Mouse (Mus musculus) lung, postnatal 10 days (tissue): ENCODE measurements around the gene Six6.

Source experiments
- DNase-seq: peaks from one replicate; pipeline ENCODE4 v3.0.0; 2021

The Six6 gene

DNA sequence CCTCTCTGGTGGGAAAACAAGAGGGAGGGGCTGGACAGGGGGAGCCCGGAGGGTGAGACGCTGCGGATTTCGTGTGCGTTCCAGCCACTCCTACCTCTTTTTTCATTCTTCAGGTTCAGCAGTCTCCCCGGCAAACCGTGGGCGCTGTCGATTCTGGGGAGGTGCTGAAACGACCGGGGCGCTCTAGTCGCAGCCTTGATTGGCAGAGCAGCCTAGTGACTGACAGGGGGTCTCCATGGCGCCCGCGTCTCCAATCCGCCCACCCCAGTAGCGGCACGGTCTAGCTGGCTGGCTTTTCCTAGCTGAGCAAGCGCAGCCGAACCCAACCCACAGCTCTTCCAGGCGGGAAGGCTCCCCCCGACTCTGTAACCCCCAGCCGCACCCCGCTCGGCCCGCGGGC is at the start of gene Six6:
Six6 (plus strand) TSS at position 277 of the 400 bp plus-strand sequence.
- DNase-seq = peak; percentile 4

DNA sequence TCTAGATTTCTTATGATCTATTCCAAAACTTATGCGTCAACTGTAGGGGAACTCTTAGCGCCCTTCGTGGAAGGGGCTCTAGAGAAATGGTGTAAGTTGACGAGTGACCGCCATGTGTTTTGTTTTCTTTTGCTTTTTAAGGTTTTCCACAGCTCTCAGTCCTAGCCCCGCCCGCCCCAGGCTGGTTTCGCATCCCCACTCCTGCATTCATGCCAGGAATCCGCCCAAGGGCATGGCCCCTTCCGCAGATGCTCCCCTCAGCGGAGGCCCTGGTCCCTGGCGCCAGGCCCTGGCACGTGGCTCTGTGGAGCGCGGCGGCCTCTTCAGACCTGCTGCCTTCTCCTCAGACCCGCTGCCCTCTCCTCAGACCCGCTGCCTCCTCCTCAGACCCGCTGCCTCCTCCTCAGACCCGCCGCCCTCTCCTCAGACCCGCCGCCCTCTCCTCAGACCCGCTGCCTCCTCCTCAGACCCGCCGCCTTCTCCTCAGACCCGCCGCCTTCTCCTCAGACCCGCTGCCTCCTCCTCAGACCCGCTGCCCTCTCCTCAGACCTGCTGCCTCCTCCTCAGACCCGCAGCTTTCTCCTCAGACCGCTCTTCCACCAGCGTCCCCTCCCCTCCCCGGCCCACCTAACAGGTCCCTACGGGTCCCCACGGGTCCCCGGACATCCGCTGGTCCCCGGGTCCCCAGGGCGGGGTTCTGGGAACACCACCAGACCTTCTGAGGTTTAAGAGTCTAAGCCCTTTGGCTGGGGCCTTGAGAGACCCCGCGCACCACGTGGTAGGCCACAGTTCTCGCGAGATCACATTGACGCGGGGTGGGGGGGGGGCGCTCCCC is 22.3 kb upstream of the Six6 start:
- DNase-seq = peak; percentile 23

DNA sequence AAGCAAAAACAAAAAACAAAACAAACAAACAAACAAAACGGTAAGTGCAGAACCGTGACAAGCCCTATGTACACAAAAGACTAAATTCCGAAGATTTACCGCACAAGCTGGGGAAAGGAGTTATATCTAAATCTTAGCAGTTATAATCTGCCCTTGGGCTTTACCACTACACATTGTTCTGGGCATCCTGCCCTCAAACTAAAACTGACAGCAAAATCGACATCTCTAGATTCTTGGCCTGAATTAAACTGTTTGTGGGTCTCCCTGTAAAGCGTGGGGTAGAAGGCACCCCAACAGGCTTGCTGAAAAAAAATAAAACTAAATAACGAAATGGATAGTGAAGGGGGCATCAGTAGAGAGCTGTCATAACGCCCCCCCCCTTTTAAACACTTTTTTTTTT is 2.9 kb upstream of the Six6 start:
- no peak for DNase-seq

DNA sequence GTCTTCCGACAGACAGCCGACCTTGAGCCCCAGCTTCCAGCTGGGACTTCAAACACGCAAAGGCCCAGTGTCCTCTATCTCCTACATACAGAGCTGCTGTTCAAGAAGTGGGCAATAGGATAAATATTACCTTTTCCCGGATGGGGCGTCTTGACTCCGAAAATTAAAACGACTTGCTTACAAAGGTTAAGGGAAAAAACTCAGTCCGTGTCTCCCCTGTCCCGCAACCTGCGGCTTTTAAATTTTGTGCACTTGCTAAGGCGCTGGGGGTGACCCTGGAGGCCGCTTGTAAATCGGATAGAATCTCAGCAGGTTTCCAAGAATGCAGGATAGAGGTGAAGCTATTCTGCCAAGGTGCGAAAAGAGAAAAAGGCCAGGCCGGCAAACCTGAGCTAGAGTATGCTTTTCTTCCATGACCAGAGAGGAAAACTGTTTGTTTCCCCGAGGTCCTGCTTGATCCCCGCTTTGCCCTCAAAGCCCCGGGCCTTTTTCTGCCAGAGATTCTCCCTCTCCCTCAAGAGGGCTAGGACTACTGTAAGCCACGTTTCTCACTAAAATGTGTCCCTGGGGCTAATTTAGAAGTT is 2.1 kb upstream of the Six6 start:
- DNase-seq = no peak

DNA sequence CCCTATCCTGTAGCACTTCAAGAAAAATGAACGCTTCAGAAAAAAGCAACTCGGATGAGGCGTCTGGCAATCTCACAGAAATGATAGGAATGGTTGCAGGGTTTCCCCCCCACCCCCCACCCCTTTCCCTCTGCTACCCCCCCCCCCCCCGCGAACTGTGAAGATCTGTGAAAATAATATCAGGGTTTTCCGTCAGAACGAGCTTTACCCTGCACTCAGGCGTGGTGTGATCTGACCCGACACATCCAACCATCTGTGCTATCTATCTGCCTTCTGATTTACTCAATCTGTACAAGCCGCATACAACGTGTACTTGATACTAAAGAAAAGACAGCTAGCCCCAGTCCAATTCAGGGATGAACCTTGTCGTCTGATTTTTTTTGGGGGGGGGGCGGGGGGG is 1.5 kb upstream of the Six6 start:
- DNase-seq = no peak

DNA sequence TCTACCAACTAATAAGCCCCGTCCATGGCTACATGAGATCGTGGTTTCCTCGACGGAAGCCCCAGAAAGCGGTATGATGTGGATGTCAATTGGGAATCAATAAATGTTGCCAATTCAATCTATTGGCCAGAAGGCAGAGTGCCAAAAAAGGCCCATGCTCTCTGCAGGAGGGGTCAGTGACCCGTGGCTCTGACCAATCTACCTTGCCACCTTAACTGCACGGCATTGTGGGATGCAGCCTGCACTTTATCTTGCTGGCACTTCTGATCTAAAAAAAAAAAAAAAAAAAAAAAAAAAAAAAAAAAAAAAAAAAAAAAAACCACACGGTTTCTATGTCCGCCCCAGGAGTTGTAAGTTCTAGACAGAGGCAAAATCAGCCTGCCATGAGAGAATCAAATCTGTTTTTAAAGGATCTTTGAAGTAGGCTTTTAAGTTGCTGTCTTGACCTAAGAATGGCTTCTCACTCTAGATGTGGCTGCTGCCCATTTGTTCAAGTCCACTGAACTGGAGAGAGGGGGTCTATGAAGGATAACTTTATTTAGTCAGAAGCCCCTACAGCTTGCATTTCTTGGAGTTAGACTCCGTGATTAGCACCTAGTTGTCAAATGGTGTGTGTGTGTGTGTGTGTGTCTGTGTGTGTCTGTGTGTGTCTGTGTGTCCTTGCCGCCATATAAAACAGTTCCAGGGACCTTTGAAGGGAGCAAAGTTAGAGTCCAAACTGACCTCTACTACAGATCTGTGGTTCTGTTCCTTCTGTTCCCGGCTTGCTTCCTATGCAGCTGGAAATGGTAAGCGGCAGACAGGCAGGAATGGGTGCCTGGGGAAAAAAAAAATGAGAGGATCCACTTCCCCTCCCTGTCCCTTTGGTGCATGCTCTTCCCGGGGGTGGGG is 847 bp upstream of the Six6 start:
- DNase-seq = no peak

DNA sequence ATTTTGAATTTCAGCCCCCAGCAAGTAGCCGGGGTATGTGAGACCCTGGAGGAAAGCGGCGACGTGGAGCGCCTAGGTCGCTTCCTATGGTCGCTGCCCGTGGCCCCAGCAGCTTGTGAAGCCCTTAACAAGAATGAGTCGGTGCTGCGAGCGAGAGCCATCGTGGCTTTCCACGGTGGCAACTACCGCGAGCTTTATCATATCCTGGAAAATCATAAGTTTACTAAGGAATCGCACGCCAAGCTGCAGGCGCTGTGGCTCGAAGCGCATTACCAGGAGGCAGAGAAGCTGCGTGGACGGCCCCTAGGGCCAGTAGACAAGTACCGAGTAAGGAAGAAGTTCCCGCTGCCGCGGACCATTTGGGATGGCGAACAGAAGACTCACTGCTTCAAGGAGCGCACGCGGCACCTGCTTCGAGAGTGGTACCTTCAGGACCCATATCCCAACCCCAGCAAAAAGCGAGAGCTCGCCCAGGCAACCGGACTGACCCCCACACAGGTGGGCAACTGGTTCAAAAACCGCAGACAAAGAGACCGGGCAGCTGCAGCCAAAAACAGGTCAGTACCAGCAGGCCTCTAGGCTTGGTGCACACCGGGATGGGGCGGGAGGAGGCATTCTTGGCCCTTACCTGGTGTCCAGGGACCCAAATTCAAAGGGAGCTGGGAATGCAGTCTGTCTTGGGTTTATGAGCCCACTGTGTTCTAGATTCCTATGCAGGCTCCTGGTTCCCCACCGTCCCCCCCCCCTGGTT is 554 bp downstream of the Six6 start, which contains the start of gene 4930447C04Rik:
4930447C04Rik (minus strand) TSS at position 704 of the 751 bp plus-strand sequence.
- no peak for DNase-seq

DNA sequence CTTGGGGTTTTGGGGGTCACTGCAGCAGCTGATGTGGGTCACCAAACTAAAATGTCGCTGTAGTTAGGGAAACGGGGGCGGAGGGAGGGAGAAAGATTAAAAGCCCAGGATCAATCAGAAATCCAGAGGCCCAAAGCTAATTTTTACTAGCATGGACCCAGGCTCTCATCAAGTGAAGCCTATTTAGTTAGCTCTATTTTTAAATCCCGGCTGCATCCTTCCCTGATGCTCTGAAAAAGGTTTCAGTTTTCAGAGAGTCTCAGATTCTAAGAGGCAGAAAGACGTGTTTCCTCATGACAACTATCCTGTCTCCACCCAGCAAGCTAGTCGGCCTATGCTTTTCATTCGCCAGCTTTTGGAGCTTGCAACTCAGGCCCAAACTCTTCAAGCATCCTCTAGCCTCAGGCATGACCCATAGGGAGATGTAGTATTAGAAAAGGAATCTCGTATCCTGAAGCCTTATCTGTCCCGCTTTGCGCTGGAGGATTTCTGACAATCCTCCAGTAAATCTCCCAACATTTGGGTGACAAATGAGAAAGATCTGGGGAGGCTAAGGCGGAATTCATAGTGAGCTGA is 1.2 kb downstream of the Six6 start:
- DNase-seq = no peak

DNA sequence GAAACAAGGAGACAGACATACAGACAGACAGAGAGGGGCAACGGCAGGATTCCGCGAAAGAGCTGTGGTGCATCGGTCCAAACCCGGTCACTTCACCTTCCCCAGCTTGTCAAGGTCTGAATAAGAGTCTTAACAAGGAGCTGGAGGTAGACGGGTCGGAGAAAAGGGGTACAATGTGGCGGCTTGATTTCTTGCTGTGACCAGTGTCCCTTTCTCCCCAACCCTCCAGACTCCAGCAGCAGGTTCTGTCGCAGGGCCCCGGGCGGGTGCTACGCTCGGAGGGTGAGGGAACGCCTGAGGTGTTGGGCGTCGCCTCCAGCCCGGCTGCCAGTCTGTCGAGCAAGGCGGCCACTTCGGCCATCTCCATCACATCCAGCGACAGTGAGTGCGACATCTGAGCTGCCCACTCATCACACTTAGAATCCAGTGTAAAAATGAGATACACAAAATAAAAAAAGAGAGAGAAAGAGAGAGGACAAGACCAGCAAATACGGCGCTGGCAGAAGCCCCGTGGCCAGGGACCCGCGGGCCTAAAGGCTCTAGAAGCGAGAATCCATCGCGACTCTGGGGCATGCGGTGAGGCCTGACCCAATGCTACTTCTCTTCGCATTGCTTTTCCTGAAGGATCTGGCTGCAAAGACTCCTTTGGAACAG is 1.8 kb downstream of the Six6 start:
- no peak for DNase-seq

DNA sequence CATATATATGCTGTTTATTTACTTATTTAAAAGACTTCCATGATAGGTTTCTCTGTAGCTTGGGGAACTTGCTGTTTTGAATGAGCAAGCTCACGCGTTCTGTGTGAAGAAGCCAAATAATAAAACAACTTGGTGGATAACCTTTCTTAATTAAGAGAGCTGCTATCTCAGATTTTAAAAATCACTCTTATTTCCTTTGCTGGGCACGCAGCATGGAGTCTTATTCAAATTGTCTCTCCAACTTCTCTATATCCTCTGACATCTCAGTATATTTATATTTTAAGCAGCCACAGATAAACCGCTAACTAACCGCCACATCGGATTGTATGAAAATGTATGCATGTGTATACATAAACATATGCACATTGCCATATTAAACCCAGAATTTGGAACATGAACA is 2.5 kb downstream of the Six6 start:
- no peak for DNase-seq

DNA sequence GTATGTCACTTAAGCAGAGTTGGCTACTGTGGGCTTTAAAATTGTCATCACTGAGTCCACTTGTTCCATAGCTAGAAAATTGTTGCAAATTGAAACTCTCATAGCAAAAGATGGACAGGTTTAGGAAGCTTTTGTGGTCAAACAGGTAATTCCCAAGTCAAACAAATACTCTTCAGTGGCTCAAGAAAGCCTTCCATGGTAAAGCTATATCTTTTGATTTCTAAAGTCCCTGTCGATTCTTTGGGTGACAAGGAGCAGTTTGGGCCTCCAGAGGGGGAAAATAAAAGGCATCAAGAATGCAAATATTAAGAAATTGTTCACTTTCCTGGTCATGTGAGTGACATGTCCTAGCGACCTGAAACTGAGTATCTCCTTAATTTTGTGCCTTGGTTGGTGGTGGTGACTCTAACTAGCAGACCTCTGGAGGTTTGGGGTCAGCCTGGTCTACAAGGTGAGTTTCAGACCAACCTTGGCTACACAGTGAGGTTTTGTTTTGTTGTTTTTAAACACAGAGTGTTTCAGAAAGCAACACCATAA is 4.0 kb downstream of the Six6 start:
- no peak for DNase-seq

DNA sequence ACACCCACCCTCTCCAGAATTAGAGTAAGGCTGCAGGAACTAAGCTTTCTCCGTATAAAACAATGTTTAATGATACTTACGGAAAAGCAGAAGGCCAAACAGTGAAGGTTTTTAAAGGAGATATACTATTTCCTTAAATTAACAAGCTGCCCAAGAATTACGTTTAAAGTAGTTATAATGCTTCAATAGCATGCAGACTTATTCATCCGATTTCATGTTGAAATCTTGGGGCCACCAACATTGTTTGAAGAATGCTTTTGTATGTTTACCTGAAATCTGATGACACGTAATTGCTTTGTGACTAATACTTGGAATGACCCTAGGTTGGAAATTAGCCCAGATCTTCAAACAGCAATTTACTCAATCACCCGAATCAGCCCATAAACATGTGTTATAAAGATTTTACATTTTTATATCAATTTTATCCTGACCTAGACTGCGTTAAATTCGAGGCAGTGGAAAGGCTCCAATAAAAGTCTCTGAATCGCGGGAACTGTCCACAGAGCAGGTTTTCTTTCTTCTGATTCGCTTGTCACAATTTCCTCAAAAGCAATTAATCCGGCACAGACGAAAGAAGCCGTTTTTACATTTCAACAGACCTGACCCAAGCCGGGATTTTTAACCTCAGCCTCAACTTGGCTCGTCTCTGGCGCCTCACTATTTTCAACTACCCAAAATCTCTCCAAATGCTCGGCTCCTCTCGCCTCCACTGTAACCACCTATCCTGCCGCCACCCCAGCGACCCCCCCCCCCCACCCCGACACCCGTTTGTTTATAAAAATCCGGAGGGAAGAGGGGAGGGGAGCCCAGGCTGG is 4.9 kb downstream of the Six6 start:
- DNase-seq = no peak

DNA sequence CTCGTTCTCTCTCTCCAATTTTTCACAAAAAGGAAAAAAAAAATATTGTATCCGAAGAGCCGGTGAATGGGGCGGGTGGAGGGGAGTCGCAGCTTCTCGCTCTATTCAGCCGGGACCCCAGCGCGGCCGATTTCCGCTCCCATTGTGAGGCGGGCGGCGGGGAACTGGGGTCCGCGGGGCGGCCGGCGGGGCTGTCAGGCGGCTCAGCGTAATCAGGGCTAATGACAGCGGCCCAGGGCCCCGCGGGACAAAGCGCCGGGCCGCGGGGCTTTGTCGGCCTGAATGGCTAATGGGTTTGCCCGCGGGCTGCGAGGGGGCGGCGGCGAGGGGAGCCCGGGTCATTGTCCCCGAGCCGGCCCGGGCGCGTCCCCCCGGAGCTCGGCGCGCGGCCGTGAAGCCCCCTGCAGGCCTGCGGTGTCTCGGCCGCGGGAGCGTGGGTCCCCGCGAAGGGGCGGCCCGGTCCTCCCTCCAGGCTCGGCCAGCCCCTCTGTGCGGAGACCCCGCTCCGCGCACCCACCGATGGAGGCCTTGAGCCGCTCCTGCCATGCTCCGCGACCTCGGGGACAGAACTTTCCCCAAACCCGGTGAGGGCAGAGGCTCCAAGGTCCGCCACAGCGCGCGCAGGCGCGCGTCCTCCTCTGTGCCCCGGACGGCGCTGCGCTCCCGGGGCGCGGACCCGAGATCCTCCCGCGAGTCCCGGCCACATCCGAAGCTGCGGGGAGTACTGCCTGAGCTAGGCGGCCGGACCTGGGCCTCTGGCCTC is 5.8 kb downstream of the Six6 start:
- no peak for DNase-seq

DNA sequence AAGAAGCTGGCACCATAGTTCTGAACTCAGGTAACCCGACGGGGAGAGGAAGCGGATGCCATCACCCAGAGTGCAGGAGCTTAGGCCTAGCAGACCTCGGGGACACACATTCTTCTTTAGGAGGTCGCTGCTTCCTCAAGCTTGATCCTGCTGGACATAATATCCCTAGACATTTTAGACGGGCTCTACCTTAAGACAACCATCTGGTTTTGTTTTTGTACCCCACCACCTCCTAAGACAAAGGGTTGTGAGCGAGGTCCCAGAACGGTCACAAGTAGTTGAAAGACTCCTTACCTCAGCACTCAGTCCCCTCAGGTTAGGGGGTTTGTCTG is 6.3 kb downstream of the Six6 start:
- DNase-seq = no peak

DNA sequence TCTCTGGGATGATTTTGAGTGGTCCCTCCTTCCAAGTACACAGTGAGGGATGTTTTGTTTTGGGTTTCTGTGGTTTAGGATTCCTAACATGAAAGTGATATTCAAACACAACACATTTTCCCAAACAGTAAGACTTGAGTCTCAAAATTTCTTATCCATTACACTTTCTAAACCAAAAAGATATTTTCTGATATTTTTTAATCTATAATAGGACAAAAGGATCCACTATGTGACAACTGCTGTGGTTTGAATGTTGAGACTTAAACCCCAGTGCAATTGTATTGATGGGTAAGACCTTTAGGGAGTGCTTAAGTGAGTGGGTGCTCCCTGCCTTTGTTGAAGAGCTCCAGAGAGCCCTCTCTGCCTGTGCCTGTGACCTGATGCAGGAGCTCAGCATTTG is 7.1 kb downstream of the Six6 start:
- DNase-seq = no peak

DNA sequence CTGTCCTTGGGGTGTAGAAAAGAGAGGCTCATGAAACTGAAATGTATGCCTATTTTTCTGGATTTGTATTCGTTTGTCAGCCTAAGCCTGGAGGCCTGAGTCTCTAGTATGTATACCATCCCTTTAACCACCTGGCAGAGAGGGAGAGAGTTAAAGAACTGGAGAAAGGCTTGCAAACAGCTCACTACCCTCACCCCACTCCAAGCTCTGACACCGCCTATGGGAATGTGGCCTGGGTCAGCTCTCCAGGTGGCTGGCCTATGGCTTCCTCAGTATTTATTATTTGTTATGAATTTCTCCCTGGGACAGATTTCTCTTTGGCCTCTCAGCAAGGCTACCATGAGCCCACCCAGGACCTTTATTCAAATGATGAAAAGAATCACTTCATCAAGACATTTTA is 7.6 kb downstream of the Six6 start:
- no peak for DNase-seq

DNA sequence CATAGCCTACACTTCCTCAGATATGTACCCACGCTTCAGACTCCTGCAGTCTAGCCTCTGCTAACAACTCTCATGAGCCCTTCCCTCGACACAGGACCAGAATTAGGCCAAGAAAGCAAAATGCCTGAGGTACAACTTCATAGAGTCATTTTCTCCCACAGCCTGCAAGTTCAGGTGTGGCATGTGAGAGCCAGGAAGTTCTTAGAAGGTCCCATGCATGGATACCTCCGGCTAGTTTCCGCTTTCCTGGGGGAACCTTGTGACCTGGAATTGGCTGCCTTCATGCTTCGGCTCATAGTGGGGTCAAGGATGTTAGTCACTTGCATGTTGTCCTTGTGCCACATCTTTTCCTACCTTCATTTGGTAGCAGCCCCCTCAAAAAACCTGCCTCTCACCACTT is 13.4 kb downstream of the Six6 start:
- no peak for DNase-seq

DNA sequence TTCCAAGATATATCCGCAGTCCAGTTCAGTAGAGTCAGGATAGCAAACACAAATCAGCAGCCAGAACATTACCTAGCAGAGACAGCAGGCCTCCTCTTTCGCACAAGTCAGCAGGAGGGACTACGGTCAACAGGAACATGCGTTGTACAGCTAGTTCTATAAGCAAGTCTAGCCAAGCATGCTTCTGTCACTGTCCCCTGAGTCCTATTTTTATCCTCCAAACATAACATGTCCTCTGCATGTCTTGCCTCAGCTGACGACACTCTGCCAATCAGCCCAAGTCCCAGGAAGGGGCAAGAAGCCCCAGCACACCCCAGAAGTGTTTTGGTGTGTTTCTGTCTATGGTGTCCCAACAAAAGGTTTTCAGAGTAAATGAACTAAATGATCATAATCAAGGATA is 14.2 kb downstream of the Six6 start:
- no peak for DNase-seq

DNA sequence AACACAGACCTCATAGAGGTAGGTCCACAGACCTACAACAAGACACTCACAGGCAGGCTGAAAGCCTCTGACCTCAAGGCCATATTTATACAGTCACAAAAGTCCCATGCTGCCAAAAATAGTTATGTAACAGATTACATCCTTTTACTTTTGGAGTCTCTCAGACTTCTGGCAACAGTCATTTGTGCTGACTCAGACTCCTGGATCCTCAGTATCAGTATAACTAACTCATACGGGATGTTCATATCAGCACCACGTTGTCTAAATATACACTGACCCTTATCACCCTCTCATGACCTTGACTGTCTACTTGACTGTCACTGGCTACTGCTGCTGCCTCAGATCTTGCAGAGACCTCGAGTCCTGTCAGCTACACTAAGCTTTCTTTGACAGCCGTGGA is 15.2 kb downstream of the Six6 start:
- DNase-seq = peak; percentile 11

DNA sequence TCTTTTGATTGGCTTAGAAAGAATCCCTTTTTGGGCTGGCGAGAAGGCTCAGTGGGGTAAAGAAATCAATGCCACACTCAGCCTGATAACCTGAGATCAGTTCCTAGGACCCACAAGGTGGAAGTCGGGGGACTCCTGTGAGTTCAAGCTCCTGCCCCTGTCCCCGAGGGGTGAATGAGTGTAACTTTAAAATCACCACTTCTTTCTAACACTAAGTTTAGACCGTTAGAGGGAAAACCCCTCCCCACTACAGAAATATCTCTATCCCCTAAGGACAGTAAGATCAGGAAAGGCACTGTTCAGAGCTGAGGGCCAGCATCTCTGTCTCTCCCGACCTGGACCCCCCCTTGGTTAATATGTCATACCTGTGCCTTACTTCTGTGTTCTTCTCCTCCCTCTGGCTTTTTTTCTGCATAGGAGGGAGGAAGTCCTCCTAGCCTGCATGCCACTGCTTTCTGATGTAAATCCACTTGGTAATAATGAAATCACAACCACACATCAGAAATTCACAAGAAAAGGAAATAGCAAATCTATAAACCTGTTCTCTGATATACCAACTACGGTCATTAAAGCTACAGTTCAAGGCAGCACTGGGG is 18.2 kb downstream of the Six6 start:
- DNase-seq = no peak
